Mouse (Mus musculus) heart, postnatal 36 days (tissue): ENCODE data around the gene Pald1. TPM values are rescaled to one million over a fixed set of nuclear protein-coding genes. Genes with fewer than 3 reads are reported as not detected.
A peak's percentile ranks its signal among the peaks of the same experiment; 100 is the strongest.

Source experiments
- DNase-seq, 2 experiments: peaks; one replicate each; pipeline ENCODE4 v3.0.0; 2021 to 2022
- intact Hi-C: fragments of 180-260 bp; cut with DNase I; formaldehyde crosslinking; loops from one replicate; pipeline ENCODE4 v1.15.1; 2025
- total RNA-seq, 2 experiments: library from RNA; stranded (reverse); gene quantifications; 2 replicates each; pipeline ENCODE4 v1.2.3; 2021

Pald1 gene
- 10 to 100 TPM; 19.9 to 21.6 TPM for total RNA-seq

- intact Hi-C loops, result loop anchor here (2.0 kb wide), 1 partner anchor 14 kb away; no protein-coding TSS in a partner anchor
Observed at GRCm38 (mm10) chr10:61383021-61383714, at the start of gene Pald1. TSS of gene Pald1 (minus strand) at chr10:61383530.

GRCm38 (mm10) chr10:61431375-61431774 is 48.0 kb upstream of the Pald1 start:
- intact Hi-C loops, result no loop called here

More at GRCm38 (mm10) chr10:61383021-61383714, at the start of gene Pald1:
- peak; percentile 78 to 81 for DNase-seq

GRCm38 (mm10) chr10:61429043-61429442 is 45.7 kb upstream of the Pald1 start:
- no peak for DNase-seq
- intact Hi-C loops, result loop anchor here (2.0 kb wide), 1 partner anchor 20 kb away; no protein-coding TSS in a partner anchor

More at GRCm38 (mm10) chr10:61431375-61431774, 48.0 kb upstream of the Pald1 start:
- DNase-seq, result no peak

- no peak for DNase-seq
- intact Hi-C loops, result loop anchor here (2.0 kb wide), 1 partner anchor 20 kb away; no protein-coding TSS in a partner anchor
Observed at GRCm38 (mm10) chr10:61428416-61428815, 45.1 kb upstream of the Pald1 start.

GRCm38 (mm10) chr10:61427951-61428350 is 44.6 kb upstream of the Pald1 start:
- no peak for DNase-seq
- intact Hi-C loops, result loop anchor here (2.0 kb wide), 1 partner anchor 21 kb away; no protein-coding TSS in a partner anchor

- peak; percentile 70 to 72 for DNase-seq
- intact Hi-C loops, result no loop called here
Observed at GRCm38 (mm10) chr10:61426251-61426757, 43.0 kb upstream of the Pald1 start.

- no peak for DNase-seq
- intact Hi-C loops, result no loop called here
Observed at GRCm38 (mm10) chr10:61425047-61425446, 41.7 kb upstream of the Pald1 start.

GRCm38 (mm10) chr10:61424500-61424899 is 41.2 kb upstream of the Pald1 start:
- DNase-seq, result no peak
- intact Hi-C loops, result no loop called here

- intact Hi-C loops, result no loop called here
- peak in 1 of 2 experiments; percentile 37 for DNase-seq
Observed at GRCm38 (mm10) chr10:61423289-61423688, 40.0 kb upstream of the Pald1 start.

- no peak for DNase-seq
- intact Hi-C loops, result no loop called here
Observed at GRCm38 (mm10) chr10:61422861-61423260, 39.5 kb upstream of the Pald1 start.

GRCm38 (mm10) chr10:61420011-61420410 is 36.7 kb upstream of the Pald1 start:
- intact Hi-C loops, result no loop called here
- no peak for DNase-seq

- no peak for DNase-seq
Observed at GRCm38 (mm10) chr10:61419146-61419545, 35.8 kb upstream of the Pald1 start.

GRCm38 (mm10) chr10:61418131-61418900 is 35.0 kb upstream of the Pald1 start:
- intact Hi-C loops, result loop anchor here (5.0 kb wide), 1 partner anchor 34 kb away; the partner anchor contains the start of gene Eif4ebp2
- DNase-seq, result peak in 1 of 2 experiments; percentile 30

More at GRCm38 (mm10) chr10:61419146-61419545, 35.8 kb upstream of the Pald1 start:
- intact Hi-C loops, result loop anchor here (5.0 kb wide), 1 partner anchor 33 kb away; the partner anchor contains the start of gene Eif4ebp2

- intact Hi-C loops, result loop anchor here (5.0 kb wide), 1 partner anchor 35 kb away; the partner anchor contains the start of gene Eif4ebp2
- no peak for DNase-seq
Observed at GRCm38 (mm10) chr10:61417672-61418071, 34.3 kb upstream of the Pald1 start, which contains the start of gene Nodal. TSS of gene Nodal (plus strand) at chr10:61417972.

- no peak for DNase-seq
- intact Hi-C loops, result loop anchor here (5.0 kb wide), 1 partner anchor 35 kb away; the partner anchor contains the start of gene Eif4ebp2
Observed at GRCm38 (mm10) chr10:61417046-61417445, 33.7 kb upstream of the Pald1 start.

- intact Hi-C loops, result loop anchor here (5.0 kb wide), 1 partner anchor 36 kb away; the partner anchor contains the start of gene Eif4ebp2
Observed at GRCm38 (mm10) chr10:61416561-61416960, 33.2 kb upstream of the Pald1 start.

GRCm38 (mm10) chr10:61415890-61416289 is 32.6 kb upstream of the Pald1 start:
- intact Hi-C loops, result loop anchor here (5.0 kb wide), 1 partner anchor 36 kb away; the partner anchor contains the start of gene Eif4ebp2
- DNase-seq, result no peak

More at GRCm38 (mm10) chr10:61416561-61416960, 33.2 kb upstream of the Pald1 start:
- DNase-seq, result no peak

- DNase-seq, result no peak
- intact Hi-C loops, result loop anchor here (5.0 kb wide), 1 partner anchor 37 kb away; the partner anchor contains the start of gene Eif4ebp2
Observed at GRCm38 (mm10) chr10:61415240-61415639, 31.9 kb upstream of the Pald1 start.

GRCm38 (mm10) chr10:61412910-61413625 is 29.7 kb upstream of the Pald1 start:
- intact Hi-C loops, result no loop called here
- DNase-seq, result no peak

- no peak for DNase-seq
- intact Hi-C loops, result no loop called here
Observed at GRCm38 (mm10) chr10:61410193-61410592, 26.9 kb upstream of the Pald1 start.
